Mouse (Mus musculus) bone marrow, adult 2 months (tissue): ENCODE results near the gene Fam178b.

ENCODE experiments used
- CTCF ChIP-seq: fragments of 200-500 bp; IDR thresholded peaks from 2 replicates; pipeline ENCODE4 v1.5.1; 2011; ENCODE audit warnings: low read length, control low read depth; ENCODE audit not compliant: control insufficient read depth, insufficient read depth
- POLR2A ChIP-seq: fragments of 200-500 bp; IDR thresholded peaks from 2 replicates; pipeline ENCODE4 v1.6.1; 2011; ENCODE audit warnings: low read depth, mild to moderate bottlenecking, control low read depth, low read length, borderline replicate concordance; ENCODE audit not compliant: control insufficient read depth

DNA sequence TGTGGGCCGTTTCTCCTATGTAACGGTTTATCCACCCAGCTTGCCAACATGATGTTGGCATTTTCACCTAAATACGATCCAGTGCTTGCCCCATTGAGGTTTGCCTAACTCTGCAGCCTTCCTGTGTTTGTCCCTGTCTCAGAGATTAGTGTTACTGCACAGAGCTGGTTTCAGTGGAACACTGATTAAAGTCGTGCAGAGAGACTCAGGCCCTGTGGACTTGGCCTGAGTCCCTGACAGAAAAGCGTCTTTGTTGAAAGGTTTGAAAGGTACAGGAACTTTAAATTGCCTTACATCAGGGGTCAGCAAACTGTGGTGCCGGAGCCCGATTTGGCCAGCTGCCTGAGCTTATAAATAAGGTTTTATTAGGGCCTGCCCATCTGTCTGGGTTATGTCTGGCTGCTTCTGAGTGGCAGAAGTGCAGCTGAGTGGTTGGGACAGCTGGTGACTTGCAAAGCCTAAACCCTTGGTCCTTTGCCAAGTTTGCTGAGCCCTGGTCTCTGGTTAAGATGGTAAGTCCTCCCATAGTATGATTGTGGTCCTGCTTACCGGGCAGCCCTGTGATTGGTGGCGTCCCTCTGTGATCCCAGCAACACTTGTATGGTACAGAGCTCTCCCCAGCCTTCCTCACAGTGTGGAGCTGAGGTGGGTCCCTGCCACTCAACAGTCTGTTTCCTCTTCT lies 159.5 kb downstream of the Fam178b start:
- TF ChIP-seq POLR2A = no peak
- no peak for TF ChIP-seq CTCF
